Mouse (Mus musculus): ENCODE data around the gene Gabarapl2. TPM values are rescaled to one million over a fixed set of nuclear protein-coding genes. Genes with fewer than 3 reads are reported as not detected.

Gene Gabarapl2
- polyA plus RNA-seq (2012; ENCODE audit: low replicate concordance), result 3.5 and 7.0 TPM in 2 replicates

DNA sequence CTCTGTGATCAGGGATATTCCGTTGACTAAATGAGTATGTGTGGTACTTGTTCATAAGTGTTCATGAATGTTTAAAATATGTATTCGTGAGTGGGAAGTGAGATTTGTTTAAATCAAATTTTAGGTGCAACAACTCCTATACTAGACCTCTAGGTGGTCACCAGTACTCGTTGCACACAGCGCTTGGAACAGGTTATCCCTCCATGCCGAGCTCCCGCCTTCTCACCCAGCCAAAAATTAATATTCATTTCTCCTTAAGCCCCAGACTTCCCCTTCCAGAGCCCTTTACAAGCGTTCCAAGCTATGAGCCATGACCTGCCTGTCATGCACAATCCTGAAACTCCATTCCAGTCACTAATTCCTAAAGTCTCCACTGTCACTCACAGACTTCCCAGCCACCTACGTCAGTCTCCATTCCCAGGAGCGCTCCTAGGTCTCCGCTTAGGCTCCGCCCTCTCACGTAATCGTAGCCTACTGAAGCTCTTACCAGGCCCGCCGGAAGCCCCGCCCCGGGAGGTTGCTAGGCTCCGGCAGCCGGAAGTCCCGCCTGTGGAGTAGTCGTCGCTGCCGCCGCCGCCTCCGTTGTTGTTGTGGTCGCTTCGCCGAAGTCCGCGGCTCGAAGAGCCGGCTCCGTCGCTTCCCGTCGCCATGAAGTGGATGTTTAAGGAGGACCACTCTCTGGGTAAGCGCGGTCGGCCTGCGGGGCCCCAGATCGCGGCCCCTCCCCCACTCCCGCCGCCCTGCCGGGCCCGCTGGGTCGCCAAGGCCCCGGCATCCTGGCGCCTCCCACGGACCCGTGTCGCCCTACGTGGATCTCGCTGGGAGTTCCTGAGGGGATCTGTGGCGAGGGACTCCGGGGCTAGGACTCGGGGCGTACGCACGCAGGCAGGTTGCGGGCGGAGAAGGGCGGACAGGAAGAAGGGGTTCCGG, at the start of gene Gabarapl2:
Gene Gabarapl2 (plus strand): TSS at position 533 of the 930 bp plus-strand sequence.

DNA sequence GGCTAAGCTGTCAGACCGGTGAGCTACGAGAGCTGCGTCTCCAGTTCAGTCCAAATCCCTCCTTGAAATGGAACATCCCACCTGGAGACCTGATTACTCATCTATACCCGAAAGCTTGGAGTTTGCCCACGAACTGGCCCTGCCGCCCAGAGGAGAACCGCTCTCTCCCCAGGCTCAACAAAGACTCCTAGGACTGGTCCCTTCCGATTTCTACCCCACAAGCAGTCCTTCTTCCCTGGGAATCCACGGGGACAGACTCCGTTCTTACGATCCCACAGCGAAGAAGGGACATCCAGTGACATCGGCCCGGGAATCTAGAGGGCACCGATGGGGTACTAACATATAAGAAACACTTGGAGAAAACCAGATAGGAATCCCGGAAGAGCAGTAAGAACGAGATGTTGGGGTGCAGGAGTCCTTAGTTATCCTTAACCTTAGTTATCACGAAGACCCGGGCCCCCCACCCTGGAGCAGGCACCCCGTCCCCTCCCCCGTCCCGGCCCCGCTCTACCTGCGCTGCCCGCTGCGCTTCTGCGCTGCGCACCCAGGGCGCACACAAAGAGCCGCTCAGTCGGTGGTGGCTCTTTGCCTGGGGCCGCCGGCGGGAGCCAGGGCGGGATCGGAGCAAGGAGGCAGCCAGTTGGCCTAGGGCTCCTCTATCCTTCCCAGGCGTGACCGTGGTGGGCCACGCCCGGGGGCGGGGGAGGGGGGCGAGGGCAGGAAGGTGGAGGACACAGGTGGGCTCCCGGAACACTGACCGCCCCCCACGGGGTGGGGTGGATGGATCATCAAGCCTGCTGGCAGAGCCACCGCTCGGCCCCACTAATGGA, 30.7 kb upstream of the Gabarapl2 start, which contains the start of gene Chst5:
Gene Chst5 (minus strand): TSS at position 827 of the 830 bp plus-strand sequence.

DNA sequence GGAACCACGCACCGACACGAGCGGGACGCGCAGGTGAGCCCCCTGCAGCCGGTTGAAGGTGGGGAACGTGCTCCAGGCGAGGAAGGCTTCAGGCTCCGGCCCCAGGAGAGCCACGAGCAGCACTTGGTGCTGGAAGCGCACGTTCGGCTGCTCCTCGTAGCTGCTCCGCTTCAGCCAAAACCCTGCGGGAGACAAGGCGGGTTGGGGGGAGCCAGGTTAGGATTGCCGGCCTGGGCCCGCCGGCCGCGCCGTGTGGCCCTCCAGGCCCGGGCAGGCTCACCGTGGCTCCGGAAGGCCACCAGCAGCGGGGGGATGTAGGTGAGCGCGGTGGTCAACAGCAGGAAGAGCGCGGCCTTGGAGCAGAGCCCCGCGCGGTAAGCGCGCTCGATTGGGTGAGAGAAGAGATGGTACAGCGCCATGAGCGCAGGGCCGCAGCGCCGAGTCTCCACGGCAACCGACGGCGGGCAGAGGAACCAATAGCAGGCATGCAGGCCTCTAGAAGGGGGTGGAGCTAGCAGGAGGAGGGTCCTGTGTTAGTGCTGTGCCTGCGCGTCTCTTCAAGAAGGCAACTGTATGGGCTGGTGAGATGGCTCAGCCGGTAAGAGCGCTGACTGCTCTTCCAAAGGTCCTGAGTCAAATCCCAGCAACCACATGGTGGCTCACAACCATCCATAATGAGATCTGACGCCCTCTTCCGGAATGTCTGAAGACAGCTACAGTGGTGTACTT, 7.0 kb upstream of the Gabarapl2 start, which contains the start of gene Tmem231:
Gene Tmem231 (minus strand): TSS at position 534 of the 729 bp plus-strand sequence.

DNA sequence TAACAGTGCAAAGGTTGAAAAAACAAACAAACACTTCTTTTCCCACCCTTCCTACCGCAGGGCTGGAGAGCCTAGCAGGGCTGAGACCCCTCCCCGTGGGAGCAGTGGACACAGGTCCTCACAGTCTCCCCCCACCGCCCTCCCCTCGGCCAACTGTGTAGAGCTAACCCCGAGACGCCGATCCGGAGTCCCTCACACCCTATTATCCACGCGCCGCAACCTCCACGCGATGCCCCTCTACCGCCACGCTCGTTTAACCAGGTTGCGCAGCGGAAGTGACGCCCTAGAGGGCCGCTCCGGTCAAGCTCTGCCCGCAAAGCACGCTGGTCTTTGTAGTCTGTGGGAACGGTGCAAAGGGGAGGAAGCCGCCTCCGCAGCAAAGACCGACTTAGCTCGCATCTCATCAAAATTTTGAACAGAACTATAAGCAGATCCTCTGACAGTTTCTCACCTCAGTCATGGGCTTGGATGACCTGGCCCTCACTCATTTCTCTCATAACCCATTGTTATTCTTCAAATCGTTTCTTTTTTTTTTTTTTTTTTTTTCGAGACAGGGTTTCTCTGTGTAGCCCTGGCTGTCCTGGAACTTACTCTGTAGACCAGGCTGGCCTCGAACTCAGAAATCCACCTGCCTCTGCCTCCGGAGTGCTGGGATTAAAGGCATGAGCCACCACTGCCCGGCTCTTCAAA, 51.7 kb downstream of the Gabarapl2 start, which contains the start of gene Adat1:
Gene Adat1 (minus strand): TSS at position 290 of the 690 bp plus-strand sequence.

Other genes with a start within 250 kb of the Gabarapl2 start
- gene Ctrb1, start 249.7 kb upstream of the Gabarapl2 start, polyA plus RNA-seq (2012; ENCODE audit: low replicate concordance), result 0.65 and 3.8 TPM in 2 replicates
- gene Bcar1, start 196.9 kb upstream of the Gabarapl2 start, polyA plus RNA-seq (2012; ENCODE audit: low replicate concordance), result 1.0 and 2.4 TPM in 2 replicates
- gene Cfdp1, start 86.4 kb upstream of the Gabarapl2 start, polyA plus RNA-seq (2012; ENCODE audit: low replicate concordance), result 3.0 and 14.7 TPM in 2 replicates
- gene Tmem170, start 64.0 kb upstream of the Gabarapl2 start, polyA plus RNA-seq (2012; ENCODE audit: low replicate concordance), result 0.89 and 0.90 TPM in 2 replicates
- gene Chst5, start 30.3 kb upstream of the Gabarapl2 start, polyA plus RNA-seq (2012; ENCODE audit: low replicate concordance), result not detected in 2 replicates
- gene Tmem231, start 6.8 kb upstream of the Gabarapl2 start, polyA plus RNA-seq (2012; ENCODE audit: low replicate concordance), result 4.4 and 4.7 TPM in 2 replicates
- gene Adat1, start 51.6 kb downstream of the Gabarapl2 start, polyA plus RNA-seq (2012; ENCODE audit: low replicate concordance), result 0.75 and 3.0 TPM in 2 replicates
- 16.3 and 40.2 TPM in 2 replicates for gene Kars, start 70.6 kb downstream of the Gabarapl2 start, polyA plus RNA-seq (2012; ENCODE audit: low replicate concordance)
- 8.3 and 13.2 TPM in 2 replicates for gene Terf2ip, start 70.7 kb downstream of the Gabarapl2 start, polyA plus RNA-seq (2012; ENCODE audit: low replicate concordance)
- 0.12 and 0.22 TPM in 2 replicates for gene Gm6793, start 74.3 kb downstream of the Gabarapl2 start, polyA plus RNA-seq (2012; ENCODE audit: low replicate concordance)

Data from hematopoietic multipotent progenitor cell, adult 10-12 weeks (in vitro differentiated cells).